Mouse (Mus musculus): ENCODE results near the gene Scd1. TPM values are rescaled to one million over a fixed set of nuclear protein-coding genes. Genes with fewer than 3 reads are reported as not detected.
"Not testable (repeated sequence)": the region's sequence is repeated elsewhere in the genome, so short reads cannot be mapped to it uniquely, and the experiment has no call there.

Gene Scd1
- polyA plus RNA-seq, 1 experiment from 2014 or later: 3.7 TPM

DNA sequence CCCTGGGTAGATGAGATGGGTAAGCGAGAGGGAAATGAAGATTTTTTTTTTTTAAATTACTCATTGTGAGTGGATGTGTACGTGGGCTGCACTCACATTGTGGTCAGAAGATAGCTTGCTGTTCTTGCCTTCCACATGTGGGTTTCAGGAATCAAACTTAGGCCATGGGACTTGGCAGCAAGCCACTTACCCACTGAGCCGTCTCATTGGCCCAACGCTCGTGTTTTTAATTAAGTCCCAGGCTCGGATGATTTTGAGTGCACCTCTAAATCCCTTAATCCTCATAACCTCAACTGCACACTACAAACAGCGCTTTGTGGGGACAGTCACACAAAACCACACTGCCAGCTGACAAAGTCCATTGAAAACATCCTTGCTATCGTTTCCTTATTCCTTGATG, 38.3 kb downstream of the Scd1 start:
- Histone ChIP-seq H3K4me3 (ENCODE audit: low read depth, low read length) (no peak overlapping the region), H3K9ac (replicated peaks; ENCODE audit: low read depth, low read length) (no peak overlapping the region), H3K4me2 (replicated peaks; ENCODE audit: low read depth, low read length) (no peak overlapping the region), H3K36me3 (ENCODE audit: control insufficient read depth, insufficient read depth, low read length) (no peaks in the 10 kb centered on the region), H3K27me3 (ENCODE audit: control insufficient read depth, insufficient read depth, low read length) (no peaks in the 10 kb centered on the region), H3K27ac (ENCODE audit: low read length) (no peak overlapping the region), H3K4me1 (ENCODE audit: control insufficient read depth, insufficient read depth, low read length) (no peaks in the 10 kb centered on the region), H3K9me3 (ENCODE audit: control insufficient read depth, low read depth, low read length) (no peaks in the 10 kb centered on the region)
- no peak for ATAC-seq (ENCODE audit: insufficient number of reproducible peaks, insufficient read depth, low FRiP score, low read depth)
- 75% methylated on average over 8 of the region's 8 CpGs for WGBS

DNA sequence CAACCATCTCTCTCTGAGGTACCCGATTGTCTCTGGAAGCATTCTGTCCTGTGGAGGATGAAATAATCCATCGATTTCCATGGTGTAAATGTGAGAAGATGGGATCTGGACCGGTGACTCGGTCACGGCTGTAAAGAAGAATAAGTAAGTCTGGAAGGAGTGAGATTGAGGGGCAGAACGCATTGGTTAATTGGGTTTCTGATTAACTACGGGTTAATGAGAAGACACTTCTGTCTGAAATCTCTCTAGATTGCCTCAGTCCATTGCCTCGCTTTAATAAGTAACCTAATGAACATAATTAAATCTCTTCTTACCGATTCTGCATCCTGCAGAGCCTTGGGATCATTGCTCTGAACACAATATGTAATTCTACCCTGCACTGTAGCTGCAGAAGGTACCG, 40.6 kb downstream of the Scd1 start:
- WGBS: 76% methylated on average over 10 of the region's 10 CpGs
- not testable (repeated sequence) for H3K4me3 ChIP-seq (ENCODE audit: low read depth, low read length); H3K4me2 ChIP-seq (replicated peaks; ENCODE audit: low read depth, low read length); H3K36me3 ChIP-seq (ENCODE audit: control insufficient read depth, insufficient read depth, low read length); H3K4me1 ChIP-seq (ENCODE audit: control insufficient read depth, insufficient read depth, low read length); H3K9ac ChIP-seq (replicated peaks; ENCODE audit: low read depth, low read length); H3K27me3 ChIP-seq (ENCODE audit: control insufficient read depth, insufficient read depth, low read length); H3K27ac ChIP-seq (ENCODE audit: low read length); ATAC-seq (ENCODE audit: insufficient number of reproducible peaks, insufficient read depth, low FRiP score, low read depth); H3K9me3 ChIP-seq (ENCODE audit: control insufficient read depth, low read depth, low read length)

DNA sequence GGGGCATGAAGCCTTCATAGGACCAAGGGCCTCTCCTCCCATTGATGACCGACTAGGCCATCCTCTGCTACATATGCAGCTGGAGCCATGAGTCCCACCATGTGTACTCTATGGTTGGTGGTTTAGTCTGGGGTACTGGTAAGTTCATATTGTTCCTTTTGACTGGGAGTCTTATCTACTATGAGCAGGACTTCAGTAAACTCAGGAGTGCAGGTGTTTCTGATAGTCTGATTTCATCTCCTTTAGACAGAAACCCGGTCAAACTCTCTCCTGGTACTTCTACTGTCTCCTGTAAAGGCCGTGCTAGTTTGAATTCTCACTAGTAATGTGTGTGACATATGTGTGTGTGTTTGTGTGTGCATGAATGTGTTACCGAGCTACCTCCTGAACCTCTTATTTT, 41.9 kb downstream of the Scd1 start:
- Histone ChIP-seq H3K9ac (replicated peaks; ENCODE audit: low read depth, low read length) (no peak overlapping the region), H3K4me3 (ENCODE audit: low read depth, low read length) (no peak overlapping the region), H3K9me3 (ENCODE audit: control insufficient read depth, low read depth, low read length) (no peaks in the 10 kb centered on the region), H3K4me2 (replicated peaks; ENCODE audit: low read depth, low read length) (no peak overlapping the region), H3K36me3 (ENCODE audit: control insufficient read depth, insufficient read depth, low read length) (no peaks in the 10 kb centered on the region), H3K27ac (ENCODE audit: low read length) (no peak overlapping the region), H3K27me3 (ENCODE audit: control insufficient read depth, insufficient read depth, low read length) (no peaks in the 10 kb centered on the region), H3K4me1 (ENCODE audit: control insufficient read depth, insufficient read depth, low read length) (no peaks in the 10 kb centered on the region)
- WGBS: 92% methylated on average over 4 of the region's 4 CpGs
- no peak for ATAC-seq (ENCODE audit: insufficient number of reproducible peaks, insufficient read depth, low FRiP score, low read depth)

DNA sequence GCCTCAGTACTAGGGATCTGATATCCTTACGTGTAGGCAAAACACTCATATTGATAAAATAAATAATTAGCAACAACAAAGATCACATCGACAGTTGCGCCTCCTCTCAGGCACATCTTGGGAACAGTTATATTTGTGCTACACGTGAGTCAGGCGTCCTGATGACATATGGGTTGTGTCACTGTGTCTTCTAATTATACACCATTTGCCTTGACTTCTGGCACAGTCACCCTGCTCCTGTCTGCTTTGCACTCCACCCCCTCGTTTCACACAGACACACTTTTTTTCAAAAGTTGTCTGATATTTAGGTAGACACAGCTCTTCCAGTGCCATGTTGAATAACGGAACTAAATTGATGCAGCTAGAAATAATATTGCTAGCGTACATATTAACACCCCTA, 43.6 kb downstream of the Scd1 start:
- Histone ChIP-seq H3K27me3 (ENCODE audit: control insufficient read depth, insufficient read depth, low read length) (no peaks in the 10 kb centered on the region), H3K9me3 (ENCODE audit: control insufficient read depth, low read depth, low read length) (no peaks in the 10 kb centered on the region), H3K9ac (replicated peaks; ENCODE audit: low read depth, low read length) (no peak overlapping the region), H3K4me1 (ENCODE audit: control insufficient read depth, insufficient read depth, low read length) (no peaks in the 10 kb centered on the region), H3K27ac (ENCODE audit: low read length) (no peak overlapping the region), H3K36me3 (ENCODE audit: control insufficient read depth, insufficient read depth, low read length) (no peaks in the 10 kb centered on the region), H3K4me2 (replicated peaks; ENCODE audit: low read depth, low read length) (no peak overlapping the region), H3K4me3 (ENCODE audit: low read depth, low read length) (no peak overlapping the region)
- no peak for ATAC-seq (ENCODE audit: insufficient number of reproducible peaks, insufficient read depth, low FRiP score, low read depth)
- WGBS: 71% methylated on average over 8 of the region's 8 CpGs

DNA sequence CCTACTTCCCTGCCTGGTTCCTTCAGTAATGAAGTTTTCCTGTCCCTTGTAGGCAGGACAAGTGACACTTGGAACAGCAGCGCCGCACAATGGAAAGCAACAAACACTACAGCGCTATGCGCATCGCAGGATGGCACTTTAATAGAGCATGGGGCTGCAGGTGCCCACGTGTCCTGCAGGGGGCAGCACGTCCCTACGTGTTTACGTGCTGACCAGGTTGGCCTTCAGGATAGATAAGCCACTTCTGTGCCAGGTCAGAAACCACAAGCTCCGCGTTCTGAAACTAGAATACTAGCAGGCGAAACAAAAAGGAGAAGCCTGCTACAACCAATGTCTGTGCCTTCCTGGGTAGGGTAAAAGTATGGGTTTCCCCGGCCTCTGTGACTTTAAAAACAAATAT, 44.1 kb downstream of the Scd1 start:
- WGBS: 21% methylated on average over 13 of the region's 13 CpGs
- no peaks in the 10 kb centered on the region for H3K27me3 ChIP-seq (ENCODE audit: control insufficient read depth, insufficient read depth, low read length)
- 0 out of 2 replicates have a peak, but pooled peaks cover 4% of the 10 kb centered on the region for H3K4me1 ChIP-seq (ENCODE audit: control insufficient read depth, insufficient read depth, low read length)
- H3K27ac ChIP-seq (ENCODE audit: low read length): no peak overlapping the region
- no peaks in the 10 kb centered on the region for H3K36me3 ChIP-seq (ENCODE audit: control insufficient read depth, insufficient read depth, low read length)
- no peak overlapping the region for H3K4me2 ChIP-seq (replicated peaks; ENCODE audit: low read depth, low read length)
- no peak overlapping the region for H3K4me3 ChIP-seq (ENCODE audit: low read depth, low read length)
- ATAC-seq (ENCODE audit: insufficient number of reproducible peaks, insufficient read depth, low FRiP score, low read depth): no peak
- H3K9ac ChIP-seq (replicated peaks; ENCODE audit: low read depth, low read length): no peak overlapping the region
- H3K9me3 ChIP-seq (ENCODE audit: control insufficient read depth, low read depth, low read length): no peaks in the 10 kb centered on the region

DNA sequence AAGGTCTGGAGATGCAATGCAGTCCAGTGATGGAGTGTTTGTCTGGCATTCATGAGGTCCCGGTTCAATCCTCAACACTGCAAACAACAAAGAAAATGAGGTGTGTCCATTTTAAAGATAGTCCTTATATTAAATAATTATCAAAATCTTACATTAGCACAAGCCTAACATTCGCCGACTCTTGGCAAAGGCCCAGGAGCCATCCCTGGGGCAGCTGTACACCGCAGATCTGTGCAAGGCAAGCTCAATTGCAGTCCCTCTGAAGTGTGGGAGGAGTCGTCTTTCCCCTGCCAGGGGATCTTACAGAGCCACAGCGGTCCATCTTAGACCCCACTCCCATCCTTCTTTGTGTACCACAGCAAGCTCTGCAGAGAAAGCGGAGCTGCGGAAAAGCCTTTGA, 49.0 kb downstream of the Scd1 start:
- Histone ChIP-seq H3K9me3 (ENCODE audit: control insufficient read depth, low read depth, low read length) (no peaks in the 10 kb centered on the region), H3K27ac (ENCODE audit: low read length) (no peak overlapping the region), H3K27me3 (ENCODE audit: control insufficient read depth, insufficient read depth, low read length) (no peaks in the 10 kb centered on the region), H3K4me2 (replicated peaks; ENCODE audit: low read depth, low read length) (no peak overlapping the region), H3K9ac (replicated peaks; ENCODE audit: low read depth, low read length) (no peak overlapping the region; the same call in 1 of the 2 replicates), H3K4me3 (ENCODE audit: low read depth, low read length) (no peak overlapping the region), H3K4me1 (ENCODE audit: control insufficient read depth, insufficient read depth, low read length) (0 out of 2 replicates have a peak, but pooled peaks cover 4% of the 10 kb centered on the region), H3K36me3 (ENCODE audit: control insufficient read depth, insufficient read depth, low read length) (no peaks in the 10 kb centered on the region)
- ATAC-seq (ENCODE audit: insufficient number of reproducible peaks, insufficient read depth, low FRiP score, low read depth): no peak
- 44% methylated on average over 8 of the region's 8 CpGs for WGBS

DNA sequence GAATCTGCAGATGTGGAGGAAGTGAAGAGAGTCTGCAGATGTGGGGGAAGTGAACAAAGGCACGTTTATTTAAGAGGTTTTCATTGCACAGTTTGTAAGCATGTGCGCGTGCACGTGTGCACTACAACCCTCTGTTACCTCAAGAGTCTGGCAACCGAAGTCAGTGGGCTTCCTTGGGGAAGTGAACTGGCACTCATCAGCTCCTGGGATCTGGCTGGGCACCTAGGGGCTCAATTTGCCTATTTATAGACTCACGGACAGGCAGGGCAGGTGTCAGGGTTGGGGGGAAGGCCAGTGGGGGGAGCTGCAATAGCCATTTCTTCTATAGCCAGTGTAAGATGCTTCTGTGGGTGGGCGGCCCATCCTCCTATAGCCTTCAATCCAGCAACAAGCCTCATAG, 55.9 kb downstream of the Scd1 start:
- Histone ChIP-seq H3K27ac (ENCODE audit: low read length) (no peak overlapping the region), H3K4me2 (replicated peaks; ENCODE audit: low read depth, low read length) (no peak overlapping the region), H3K9ac (replicated peaks; ENCODE audit: low read depth, low read length) (no peak overlapping the region), H3K36me3 (ENCODE audit: control insufficient read depth, insufficient read depth, low read length) (no peaks in the 10 kb centered on the region), H3K9me3 (ENCODE audit: control insufficient read depth, low read depth, low read length) (no peaks in the 10 kb centered on the region), H3K4me3 (ENCODE audit: low read depth, low read length) (no peak overlapping the region), H3K27me3 (ENCODE audit: control insufficient read depth, insufficient read depth, low read length) (no peaks in the 10 kb centered on the region), H3K4me1 (ENCODE audit: control insufficient read depth, insufficient read depth, low read length) (no peaks in the 10 kb centered on the region)
- 77% methylated on average over 7 of the region's 7 CpGs for WGBS
- no peak for ATAC-seq (ENCODE audit: insufficient number of reproducible peaks, insufficient read depth, low FRiP score, low read depth)

DNA sequence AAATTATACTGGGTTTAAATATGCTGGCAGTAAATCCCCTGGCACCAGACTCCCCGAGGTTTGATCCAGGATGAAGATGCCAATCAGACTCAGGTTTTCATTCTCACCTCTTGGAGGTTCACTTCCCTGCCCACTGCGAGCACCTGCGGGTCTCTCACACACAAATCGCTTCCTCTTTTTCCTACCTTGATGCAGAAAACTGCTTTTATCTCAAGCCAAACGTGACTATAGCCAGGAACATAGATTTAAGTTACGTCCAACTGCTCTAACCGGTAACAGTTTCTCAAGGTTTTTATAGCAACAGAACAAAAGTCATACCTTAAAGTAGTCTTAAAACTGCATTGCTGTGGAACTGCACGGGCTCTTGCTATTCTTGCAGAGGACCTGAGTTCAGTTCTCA, 58.0 kb downstream of the Scd1 start:
- ATAC-seq (ENCODE audit: insufficient number of reproducible peaks, insufficient read depth, low FRiP score, low read depth): no peak
- WGBS: 89% methylated on average over 8 of the region's 8 CpGs
- H3K4me1 ChIP-seq (ENCODE audit: control insufficient read depth, insufficient read depth, low read length): no peaks in the 10 kb centered on the region
- H3K27ac ChIP-seq (ENCODE audit: low read length): no peak overlapping the region
- H3K4me2 ChIP-seq (replicated peaks; ENCODE audit: low read depth, low read length): no peak overlapping the region
- no peak overlapping the region for H3K9ac ChIP-seq (replicated peaks; ENCODE audit: low read depth, low read length)
- H3K27me3 ChIP-seq (ENCODE audit: control insufficient read depth, insufficient read depth, low read length): no peaks in the 10 kb centered on the region
- no peak overlapping the region for H3K4me3 ChIP-seq (ENCODE audit: low read depth, low read length)
- H3K9me3 ChIP-seq (ENCODE audit: control insufficient read depth, low read depth, low read length): no peaks in the 10 kb centered on the region
- no peaks in the 10 kb centered on the region for H3K36me3 ChIP-seq (ENCODE audit: control insufficient read depth, insufficient read depth, low read length)
